7 mouse cellular contexts compared by ENCODE assay signal in genomic region chr2:52073141-52073904, GRCm38 (mm10). TPM values are rescaled to one million over a fixed set of nuclear protein-coding genes. Genes with fewer than 3 reads are reported as not detected.
DNase-seq lines count a peak whose midpoint lies in the region; ATAC-seq and TF ChIP-seq lines count a peak whose summit lies in the region.

No protein-coding gene starts in this region.

- H3K9ac ChIP-seq in intestine, postnatal 0 days (ENCODE audit: low read depth, low read length): peak overlapping the region; percentile 93
- H3K9ac ChIP-seq in stomach, embryonic 14.5 days (replicated peaks; ENCODE audit: low read depth, low read length): peak overlapping the region; percentile 96

- TF ChIP-seq CTCF in intestine, postnatal 0 days (IDR thresholded peaks at IDR 0.05; ENCODE audit: low read depth): no peak

- peak overlapping the region; percentile 98 for H3K4me3 ChIP-seq in intestine, postnatal 0 days (ENCODE audit: low read depth, low read length)
- H3K4me3 ChIP-seq in stomach, embryonic 14.5 days (ENCODE audit: low read depth, low read length): peak overlapping the region; percentile 98

- intact Hi-C loops in gastrocnemius, postnatal 14 days (cut with DNase I; ENCODE audit: low total_unique reads): no loop called here

- peak overlapping the region; percentile 69 for H3K27ac ChIP-seq in intestine, postnatal 0 days (ENCODE audit: low read depth, low read length)
- peak overlapping the region; percentile 89 for H3K27ac ChIP-seq in stomach, embryonic 14.5 days (ENCODE audit: low read length)

- peak overlapping the region; percentile 80 for H3K4me2 ChIP-seq in intestine, postnatal 0 days (replicated peaks; ENCODE audit: low read depth)
- peak overlapping the region; percentile 57 for H3K4me2 ChIP-seq in stomach, embryonic 14.5 days (replicated peaks; ENCODE audit: low read depth, low read length)

- ATAC-seq in intestine, postnatal 0 days: peak; percentile 63
- ATAC-seq in megakaryocyte, adult 5-6 weeks (ENCODE audit: poor library complexity, severe bottlenecking): peak; percentile 53
- no peak; the same call in 1 of the 2 replicates for ATAC-seq in stomach, embryonic 14.5 days (ENCODE audit: insufficient number of reproducible peaks, insufficient read depth, low FRiP score, low read depth)

- H3K4me1 ChIP-seq in intestine, postnatal 0 days (replicated peaks; ENCODE audit: control insufficient read depth, insufficient read depth, low read length): no peaks in the 10 kb centered on the region
- peaks cover 10% of the 10 kb centered on the region; the same call in 1 of the 2 replicates for H3K4me1 ChIP-seq in stomach, embryonic 14.5 days (ENCODE audit: control insufficient read depth, insufficient read depth, low read length)

- no peaks in the 10 kb centered on the region for H3K27me3 ChIP-seq in intestine, postnatal 0 days (replicated peaks; ENCODE audit: control insufficient read depth, insufficient read depth, low read length)
- H3K27me3 ChIP-seq in stomach, embryonic 14.5 days (ENCODE audit: control insufficient read depth, insufficient read depth, low read length): no peaks in the 10 kb centered on the region

- H3K36me3 ChIP-seq in intestine, postnatal 0 days (ENCODE audit: control insufficient read depth, insufficient read depth): peaks cover 3% of the 10 kb centered on the region; the same call in 1 of the 2 replicates
- peaks cover 22% of the 10 kb centered on the region; the same call in 1 of the 2 replicates for H3K36me3 ChIP-seq in stomach, embryonic 14.5 days (ENCODE audit: control insufficient read depth, insufficient read depth, low read length)

- peak; percentile 26 to 42 for DNase-seq in urinary bladder, postnatal 36 days (ENCODE audit: low spot score in 2 of 2)
- DNase-seq in urinary bladder, adult 2 months (ENCODE audit: low spot score): no peak
- DNase-seq in c-Kit-negative CD71-positive TER-119-positive erythroid progenitor cells, embryonic 14.5 days (ENCODE audit: low read depth, low spot score): peak; percentile 21
- DNase-seq in gastrocnemius, postnatal 14 days: peak; percentile 23

- WGBS in intestine, postnatal 0 days: 2% methylated on average over 56 of the region's 56 CpGs
- WGBS in stomach, embryonic 14.5 days: 1% methylated on average over 53 of the region's 56 CpGs

- H3K9me3 ChIP-seq in intestine, postnatal 0 days (ENCODE audit: control insufficient read depth): no peaks in the 10 kb centered on the region
- no peaks in the 10 kb centered on the region for H3K9me3 ChIP-seq in stomach, embryonic 14.5 days (ENCODE audit: control insufficient read depth, low read depth, low read length)

RNA-seq across cellular contexts. Expression of gene Rif1, which starts 0.7 kb away (rescaled TPM):
- polyA plus RNA-seq in urinary bladder, adult 2 months (2012; rRNA removed): 14.0 and 16.4 TPM in 2 replicates
- total RNA-seq in gastrocnemius, postnatal 14 days (2021): 1 to 10 TPM; 7.5 to 9.3 TPM
- polyA plus RNA-seq in intestine, postnatal 0 days (2015; fragmentation: Nextera tagmentation; extraction: Ambion mirVana): 9.3 and 13.3 TPM in 2 replicates
- 41.2 and 51.0 TPM in 2 replicates for total RNA-seq in megakaryocyte, adult 5-6 weeks (2015)
- total RNA-seq in megakaryocyte, adult 5-6 weeks (2017): 48.3 and 64.6 TPM in 2 replicates
- 41.7 and 44.6 TPM in 2 replicates for polyA plus RNA-seq in stomach, embryonic 14.5 days (2014; fragmentation: Nextera tagmentation; extraction: Ambion mirVana)

RNA-seq across cellular contexts. Expression of gene Tnfaip6, which starts 35.5 kb away (rescaled TPM):
- polyA plus RNA-seq in urinary bladder, adult 2 months (2012; rRNA removed): 1.4 and 2.5 TPM in 2 replicates
- 1 to 10 TPM; 2.0 to 3.6 TPM for total RNA-seq in gastrocnemius, postnatal 14 days (2021)
- 1.7 and 2.4 TPM in 2 replicates for polyA plus RNA-seq in intestine, postnatal 0 days (2015; fragmentation: Nextera tagmentation; extraction: Ambion mirVana)
- 0.56 and 0.93 TPM in 2 replicates for total RNA-seq in megakaryocyte, adult 5-6 weeks (2015)
- total RNA-seq in megakaryocyte, adult 5-6 weeks (2017): 0.94 and 1.1 TPM in 2 replicates
- 3.6 and 3.7 TPM in 2 replicates for polyA plus RNA-seq in stomach, embryonic 14.5 days (2014; fragmentation: Nextera tagmentation; extraction: Ambion mirVana)
